Mouse (Mus musculus): Measurements from ENCODE around the gene Arhgef12.

GRCm38 (mm10) chr9:42967731-42968130 lies 139.3 kb downstream of the Arhgef12 start:
- TF ChIP-seq CHD2 (IDR thresholded peaks at IDR 0.05; ENCODE audit: low read depth, low read length) (no peak), MAFK (IDR thresholded peaks at IDR 0.05; ENCODE audit: insufficient read depth, low read depth, low read length) (no peak), ZC3H11A (IDR thresholded peaks at IDR 0.05; ENCODE audit: borderline replicate concordance, low read depth, low read length) (no peak)

All from ES-E14 (cell line).